ENCODE assay signal across 15 mouse cellular contexts in the genomic region with DNA sequence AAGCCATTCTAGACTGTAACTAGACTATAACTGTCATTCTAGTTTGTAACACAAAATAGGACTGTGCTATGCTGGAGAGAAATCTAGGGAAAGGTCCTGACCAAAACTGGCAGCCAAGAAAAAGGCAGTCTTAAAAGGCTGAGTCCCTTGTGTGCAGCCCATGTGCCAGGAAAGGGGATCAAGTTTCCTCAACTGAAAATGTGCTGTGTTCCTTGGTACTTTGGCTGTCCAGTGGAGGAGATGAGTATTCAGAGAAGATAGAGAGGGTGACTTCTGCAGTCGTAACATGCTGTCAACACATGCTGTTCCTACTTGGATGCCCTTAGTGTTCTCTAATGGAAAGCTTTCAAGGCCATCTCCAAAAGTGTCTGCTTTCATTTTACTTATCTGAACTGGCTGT.
"Had no signal": no experiment of that assay in that cellular context is flagged by ENCODE, and none has a peak within 500 bp of the region (broad histone marks: within the 10 kb centered on the region; RNA-seq: fewer than 3 reads in every experiment).

No protein-coding gene starts in this region.

- H3K9me3 ChIP-seq: limb, embryonic 13.5 days; liver, embryonic 12.5 days; megakaryocyte, embryonic 14.5 days; midbrain, embryonic 12.5 days had no signal

- H3K4me1 ChIP-seq: limb, embryonic 13.5 days; liver, embryonic 12.5 days; midbrain, embryonic 12.5 days had no signal

- ATAC-seq: liver, embryonic 12.5 days; midbrain, embryonic 16.5 days had no signal

- H3K4me2 ChIP-seq: limb, embryonic 13.5 days; liver, embryonic 12.5 days; lung, embryonic 14.5 days; midbrain, embryonic 12.5 days had no signal

- H3K27ac ChIP-seq: layer of hippocampus, adult 2 months; limb, embryonic 13.5 days; liver, embryonic 12.5 days; macrophage; midbrain, embryonic 12.5 days had no signal

- H3K4me3 ChIP-seq: layer of hippocampus, adult 2 months; limb, embryonic 13.5 days; liver, embryonic 12.5 days; megakaryocyte, embryonic 14.5 days; midbrain, embryonic 12.5 days had no signal

- H3K27me3 ChIP-seq: limb, embryonic 13.5 days; liver, embryonic 12.5 days; megakaryocyte, embryonic 14.5 days; midbrain, embryonic 12.5 days had no signal

- DNase-seq: kidney, adult 18-20 months; kidney, postnatal 10 days; kidney, postnatal 4 days; left cerebral cortex, postnatal 4 days; lung, embryonic 14.5 days; lung, postnatal 10 days; spleen, adult 18-20 months; thymus, postnatal 4 days had no signal

- H3K9ac ChIP-seq: limb, embryonic 13.5 days; liver, embryonic 12.5 days; lung, embryonic 14.5 days; midbrain, embryonic 12.5 days had no signal
